8 mouse cellular contexts compared by ENCODE assay signal in genomic region chr9:82829693-82830430, GRCm38 (mm10). TPM values are rescaled to one million over a fixed set of nuclear protein-coding genes. Genes with fewer than 3 reads are reported as not detected.
DNase-seq lines count a peak whose midpoint lies in the region; ATAC-seq and TF ChIP-seq lines count a peak whose summit lies in the region.

No protein-coding gene starts in this region.

- no peaks in the 10 kb centered on the region for H3K27me3 ChIP-seq in embryonic facial prominence, embryonic 12.5 days
- no peaks in the 10 kb centered on the region for H3K27me3 ChIP-seq in limb, embryonic 11.5 days (ENCODE audit: control insufficient read depth, insufficient read depth, low read length)
- no peaks in the 10 kb centered on the region for H3K27me3 ChIP-seq in midbrain, embryonic 13.5 days
- H3K27me3 ChIP-seq in small intestine, adult 2 months (ENCODE audit: control insufficient read depth, insufficient read depth, low read length), result no peaks in the 10 kb centered on the region

- H3K4me1 ChIP-seq in embryonic facial prominence, embryonic 12.5 days, result 0 out of 2 replicates have a peak, but pooled peaks cover 3% of the 10 kb centered on the region
- 0 out of 2 replicates have a peak, but pooled peaks cover 2% of the 10 kb centered on the region for H3K4me1 ChIP-seq in limb, embryonic 11.5 days (ENCODE audit: control insufficient read depth, insufficient read depth, low read length)
- H3K4me1 ChIP-seq in midbrain, embryonic 13.5 days (replicated peaks), result peaks cover 17% of the 10 kb centered on the region
- peaks cover 5% of the 10 kb centered on the region for H3K4me1 ChIP-seq in small intestine, adult 2 months (ENCODE audit: control insufficient read depth, insufficient read depth, insufficient read length, low read length)

- H3K27ac ChIP-seq in embryonic facial prominence, embryonic 12.5 days, result peak overlapping the region; percentile 85
- peak overlapping the region; percentile 89 for H3K27ac ChIP-seq in limb, embryonic 11.5 days (replicated peaks; ENCODE audit: low read depth, low read length)
- peak overlapping the region; percentile 96 for H3K27ac ChIP-seq in midbrain, embryonic 13.5 days
- H3K27ac ChIP-seq in small intestine, adult 2 months (ENCODE audit: insufficient read depth, low read depth, low read length), result peak overlapping the region; percentile 38

- TF ChIP-seq POLR2A in small intestine, adult 2 months (IDR thresholded peaks at IDR 0.05; ENCODE audit: low read depth, low read length), result no peak

- H3K36me3 ChIP-seq in embryonic facial prominence, embryonic 12.5 days, result no peaks in the 10 kb centered on the region
- no peaks in the 10 kb centered on the region for H3K36me3 ChIP-seq in limb, embryonic 11.5 days (ENCODE audit: control insufficient read depth, insufficient read depth, low read length)
- H3K36me3 ChIP-seq in midbrain, embryonic 13.5 days, result peaks cover 4% of the 10 kb centered on the region; the same call in 1 of the 2 replicates
- H3K36me3 ChIP-seq in small intestine, adult 2 months (ENCODE audit: control insufficient read depth, insufficient read depth, low read length), result no peaks in the 10 kb centered on the region

- 1% methylated on average over 65 of the region's 65 CpGs for WGBS in embryonic facial prominence, embryonic 12.5 days
- WGBS in limb, embryonic 11.5 days, result under 1% methylated on average over 65 of the region's 65 CpGs
- WGBS in midbrain, embryonic 13.5 days, result under 1% methylated on average over 65 of the region's 65 CpGs
- WGBS in small intestine, adult 2 months, result 1% methylated on average over 65 of the region's 65 CpGs

- peak; percentile 93 for ATAC-seq in embryonic facial prominence, embryonic 12.5 days (ENCODE audit: insufficient number of reproducible peaks, insufficient read depth, low FRiP score, low TSS enrichment)
- ATAC-seq in limb, embryonic 11.5 days (ENCODE audit: insufficient number of reproducible peaks, low FRiP score, low TSS enrichment, low read depth), result peak; percentile 92
- peak; percentile 97 for ATAC-seq in midbrain, embryonic 13.5 days

- H3K4me3 ChIP-seq in embryonic facial prominence, embryonic 12.5 days, result peak overlapping the region; percentile 78
- H3K4me3 ChIP-seq in limb, embryonic 11.5 days (ENCODE audit: low read depth, low read length), result peak overlapping the region; percentile 75
- H3K4me3 ChIP-seq in midbrain, embryonic 13.5 days (replicated peaks), result peak overlapping the region; percentile 76
- peak overlapping the region; percentile 92 for H3K4me3 ChIP-seq in small intestine, adult 2 months (ENCODE audit: low read depth, low read length)

- peak; percentile 94 for DNase-seq in 3134 (ENCODE audit: extremely low read depth, insufficient read length, low spot score)
- DNase-seq in adrenal gland, postnatal 36 days, result peak; percentile 88 to 90
- peak; percentile 87 to 88 for DNase-seq in heart, adult 18-20 months
- DNase-seq in kidney, adult 18-20 months, result peak; percentile 88
- peak; percentile 93 for DNase-seq in limb, embryonic 11.5 days (ENCODE audit: low spot score)

- TF ChIP-seq CTCF in small intestine, adult 2 months (IDR thresholded peaks at IDR 0.05; ENCODE audit: extremely low read depth, insufficient read length, insufficient replicate concordance, low read depth, low read length), result no peak

- H3K9ac ChIP-seq in embryonic facial prominence, embryonic 12.5 days, result peak overlapping the region; percentile 80
- H3K9ac ChIP-seq in limb, embryonic 11.5 days (ENCODE audit: low read length), result peak overlapping the region; percentile 87
- peak overlapping the region; percentile 90 for H3K9ac ChIP-seq in midbrain, embryonic 13.5 days (replicated peaks)

- peak overlapping the region; percentile 62 for H3K4me2 ChIP-seq in embryonic facial prominence, embryonic 12.5 days (replicated peaks)
- peak overlapping the region; percentile 47 for H3K4me2 ChIP-seq in limb, embryonic 11.5 days (ENCODE audit: low read depth, severe bottlenecking)
- peak overlapping the region; percentile 63 for H3K4me2 ChIP-seq in midbrain, embryonic 13.5 days (replicated peaks)

- H3K9me3 ChIP-seq in embryonic facial prominence, embryonic 12.5 days, result no peaks in the 10 kb centered on the region
- no peaks in the 10 kb centered on the region for H3K9me3 ChIP-seq in limb, embryonic 11.5 days (ENCODE audit: control insufficient read depth, low read length)
- H3K9me3 ChIP-seq in midbrain, embryonic 13.5 days, result no peaks in the 10 kb centered on the region

RNA-seq across cellular contexts. Expression of gene Irak1bp1, which starts 0.5 kb away (rescaled TPM):
- 1 to 10 TPM; 5.2 to 5.5 TPM for total RNA-seq in adrenal gland, postnatal 36 days (2021)
- polyA plus RNA-seq in embryonic facial prominence, embryonic 12.5 days (2016; fragmentation: Nextera tagmentation; extraction: Ambion mirVana), result 26.4 and 27.0 TPM in 2 replicates
- total RNA-seq in heart, adult 18-20 months (2021), result 1 to 10 TPM; 2.0 to 2.3 TPM
- 31.3 and 31.4 TPM in 2 replicates for polyA plus RNA-seq in limb, embryonic 11.5 days (2014; fragmentation: Nextera tagmentation; extraction: Ambion mirVana)
- 29.2 TPM in 2 replicates for polyA plus RNA-seq in midbrain, embryonic 13.5 days (2015; fragmentation: Nextera tagmentation; extraction: Ambion mirVana)
- 1.6 and 3.4 TPM in 2 replicates for polyA plus RNA-seq in small intestine, adult 2 months (2012; rRNA removed)

Comparison
In these comparisons a context has a peak if more than half of its experiments do, and no peak if none do; other contexts are left out.
1. Peak in every context shown above with its lines: DNase-seq, ATAC-seq, H3K4me3 ChIP-seq and H3K27ac ChIP-seq.
2. H3K27ac ChIP-seq: peak in every context shown above with its lines; median percentile 96 in midbrain, embryonic 13.5 days; 89 in limb, embryonic 11.5 days; 85 in embryonic facial prominence, embryonic 12.5 days; 38 in small intestine, adult 2 months.